Mouse (Mus musculus) left cerebral cortex, adult 8-10 months (tissue): ENCODE measurements around the gene Hydin. TPM values are rescaled to one million over a fixed set of nuclear protein-coding genes. Genes with fewer than 3 reads are reported as not detected.
"Not testable (repeated sequence)": the region's sequence is repeated elsewhere in the genome, so short reads cannot be mapped to it uniquely, and the experiment has no call there.

Experiments used
- DNase-seq, 2 experiments: peaks; one replicate each; pipeline ENCODE4 v3.0.0; 2022; ENCODE audit warnings: low spot score in 2 of 2
- total RNA-seq, 4 experiments: library from RNA; stranded (reverse); gene quantifications; 2 replicates each; pipeline ENCODE4 v1.2.4; 2022

Gene Hydin
- total RNA-seq, 4 experiments from 2014 or later: 0.54 to 0.80 (median 0.70) TPM

GRCm38 (mm10) chr8:110521851-110522250 is 255.1 kb downstream of the Hydin start:
- DNase-seq: no peak

GRCm38 (mm10) chr8:110522495-110522894 is 255.7 kb downstream of the Hydin start:
- not testable (repeated sequence) for DNase-seq

GRCm38 (mm10) chr8:110522985-110523384 is 256.2 kb downstream of the Hydin start:
- DNase-seq: no peak

- DNase-seq: no peak
Observed at GRCm38 (mm10) chr8:110525229-110525628, 258.5 kb downstream of the Hydin start.

- no peak for DNase-seq
Observed at GRCm38 (mm10) chr8:110530008-110530762, 263.4 kb downstream of the Hydin start.

GRCm38 (mm10) chr8:110533781-110534180 is 267.0 kb downstream of the Hydin start:
- no peak for DNase-seq

GRCm38 (mm10) chr8:110537849-110538248 is 271.1 kb downstream of the Hydin start:
- no peak for DNase-seq

GRCm38 (mm10) chr8:110550343-110550742 is 283.6 kb downstream of the Hydin start:
- no peak for DNase-seq

- DNase-seq: not testable (repeated sequence)
Observed at GRCm38 (mm10) chr8:110552111-110552510, 285.3 kb downstream of the Hydin start.

GRCm38 (mm10) chr8:110592641-110593040 is 325.9 kb downstream of the Hydin start:
- DNase-seq: no peak

- no peak for DNase-seq
Observed at GRCm38 (mm10) chr8:110594164-110594563, 327.4 kb downstream of the Hydin start.

GRCm38 (mm10) chr8:110604556-110604955 is 337.8 kb downstream of the Hydin start:
- DNase-seq: no peak

GRCm38 (mm10) chr8:110605401-110606015 is 338.7 kb downstream of the Hydin start:
- DNase-seq: no peak

- no peak for DNase-seq
Observed at GRCm38 (mm10) chr8:110615730-110616129, 349.0 kb downstream of the Hydin start.

- DNase-seq: no peak
Observed at GRCm38 (mm10) chr8:110617801-110618358, 351.1 kb downstream of the Hydin start.

- peak; percentile 92 to 97 for DNase-seq
Observed at GRCm38 (mm10) chr8:110618391-110619207, 351.8 kb downstream of the Hydin start, which contains the start of gene Vac14. Vac14 (plus strand) TSS chr8:110618585.

- DNase-seq: no peak
Observed at GRCm38 (mm10) chr8:110619208-110619574, 352.4 kb downstream of the Hydin start.

GRCm38 (mm10) chr8:110619919-110620318 is 353.1 kb downstream of the Hydin start:
- no peak for DNase-seq

- DNase-seq: no peak
Observed at GRCm38 (mm10) chr8:110626431-110626830, 359.7 kb downstream of the Hydin start.

GRCm38 (mm10) chr8:110629245-110630063 is 362.7 kb downstream of the Hydin start:
- no peak for DNase-seq

- DNase-seq: no peak
Observed at GRCm38 (mm10) chr8:110630079-110630478, 363.3 kb downstream of the Hydin start.
